Mouse (Mus musculus) small intestine, adult 2 months (tissue): Measurements from ENCODE around the gene Alx3. TPM values are rescaled to one million over a fixed set of nuclear protein-coding genes. Genes with fewer than 3 reads are reported as not detected.

Source experiments
- H3K27ac ChIP-seq: fragments of 200-500 bp; 2 replicates; pipeline ENCODE4 v1.5.1; 2012; ENCODE audit warnings: low read depth, low read length, control low read depth, inconsistent platforms; ENCODE audit not compliant: insufficient read depth
- H3K27me3 ChIP-seq: fragments of 200-500 bp; 2 replicates; pipeline ENCODE4 v1.6.1; 2012; ENCODE audit warnings: mild to moderate bottlenecking, moderate library complexity, low read length, inconsistent platforms; ENCODE audit not compliant: control insufficient read depth, insufficient read depth
- H3K36me3 ChIP-seq: fragments of 200-500 bp; 2 replicates; pipeline ENCODE4 v1.6.1; 2012; ENCODE audit warnings: mild to moderate bottlenecking, low read length, control low read depth, inconsistent platforms; ENCODE audit not compliant: control insufficient read depth, insufficient read depth
- H3K4me1 ChIP-seq: fragments of 200-500 bp; 2 replicates; pipeline ENCODE4 v1.6.1; 2012; ENCODE audit warnings: low read length, inconsistent platforms, mixed read lengths; ENCODE audit not compliant: control insufficient read depth, insufficient read depth, insufficient read length
- H3K4me3 ChIP-seq: fragments of 200-500 bp; 2 replicates; pipeline ENCODE4 v1.5.1; 2012; ENCODE audit warnings: low read depth, mild to moderate bottlenecking, control low read depth, inconsistent platforms, low read length, moderate library complexity
- CTCF ChIP-seq: fragments of 200-500 bp; IDR thresholded peaks from 2 replicates; pipeline ENCODE4 v1.5.1; 2012; ENCODE audit warnings: low read depth, mild to moderate bottlenecking, control low read depth, inconsistent platforms, low read length, moderate library complexity, mixed read lengths; ENCODE audit not compliant: insufficient replicate concordance, insufficient read length; ENCODE audit errors: extremely low read depth
- POLR2A ChIP-seq: fragments of 200-500 bp; IDR thresholded peaks from 2 replicates; pipeline ENCODE4 v1.6.1; 2012; ENCODE audit warnings: low read depth, mild to moderate bottlenecking, control low read depth, inconsistent platforms, low read length, moderate library complexity
- WGBS: fragments of 180-500 bp; shearing (Covaris S2); methylation state at CpG from one replicate; pipeline ENCODE4 v1.1.7; 2018; 5-methylcytosine and 5-hydroxymethylcytosine counted together
- polyA plus RNA-seq: library from polyadenylated mRNA; depleted of rRNA; stranded (reverse); fragments of >200 nt; gene quantifications from 2 replicates; pipeline ENCODE4 v1.2.3, GENCODE M21; 2012

The Alx3 gene
- polyA plus RNA-seq, 1 experiment: not detected

DNA sequence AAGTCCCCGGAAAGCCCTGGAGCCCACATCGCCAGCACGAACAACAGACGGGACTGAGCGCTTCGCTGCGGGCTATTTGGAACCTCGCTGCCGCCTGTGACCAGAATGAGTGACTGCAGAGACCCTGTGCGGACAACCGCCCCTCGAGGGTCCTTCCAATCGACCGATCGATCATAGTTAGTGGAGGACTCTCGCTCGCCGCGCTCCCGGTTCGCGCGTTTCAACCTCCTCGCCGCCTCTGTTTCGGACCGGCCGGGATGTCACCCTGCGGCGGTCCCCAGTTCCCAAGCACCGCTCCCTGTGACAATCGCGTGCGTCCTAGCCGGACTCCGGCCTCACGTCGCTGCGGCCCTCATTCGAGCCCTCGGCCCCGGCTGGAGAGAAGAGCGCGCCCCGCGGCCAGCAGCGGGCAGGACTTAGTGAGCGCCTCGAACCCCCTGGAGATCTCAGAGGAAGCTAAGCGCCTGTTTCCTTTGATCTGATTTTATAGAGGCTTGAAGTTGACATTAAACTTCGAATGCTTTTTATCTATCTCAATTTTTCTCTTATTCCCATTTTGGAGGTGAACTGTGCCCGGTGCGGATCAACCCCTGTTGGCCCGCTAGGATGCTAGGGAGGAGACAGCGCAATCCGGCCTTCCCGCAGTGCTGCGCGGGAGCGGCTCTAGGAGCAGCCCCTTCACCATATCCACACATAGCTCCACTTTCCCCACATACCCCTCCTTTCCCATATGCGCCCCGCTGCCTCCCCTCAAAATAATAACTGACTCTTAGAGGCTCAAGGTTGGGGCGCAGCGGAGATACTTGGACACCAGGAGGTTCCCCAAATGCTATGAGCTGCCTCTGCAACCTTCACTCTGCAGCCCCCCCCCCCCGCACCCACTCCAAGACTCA lies 11.7 kb upstream of the Alx3 start:
- Histone ChIP-seq H3K27ac (no peak overlapping the region), H3K4me3 (peak overlapping the region; percentile 40), H3K36me3 (no peaks in the 10 kb centered on the region), H3K4me1 (peaks cover 5% of the 10 kb centered on the region), H3K27me3 (peaks cover 57% of the 10 kb centered on the region)
- TF ChIP-seq CTCF (no peak), POLR2A (no peak)
- WGBS: 3% methylated on average over 65 of the region's 65 CpGs

DNA sequence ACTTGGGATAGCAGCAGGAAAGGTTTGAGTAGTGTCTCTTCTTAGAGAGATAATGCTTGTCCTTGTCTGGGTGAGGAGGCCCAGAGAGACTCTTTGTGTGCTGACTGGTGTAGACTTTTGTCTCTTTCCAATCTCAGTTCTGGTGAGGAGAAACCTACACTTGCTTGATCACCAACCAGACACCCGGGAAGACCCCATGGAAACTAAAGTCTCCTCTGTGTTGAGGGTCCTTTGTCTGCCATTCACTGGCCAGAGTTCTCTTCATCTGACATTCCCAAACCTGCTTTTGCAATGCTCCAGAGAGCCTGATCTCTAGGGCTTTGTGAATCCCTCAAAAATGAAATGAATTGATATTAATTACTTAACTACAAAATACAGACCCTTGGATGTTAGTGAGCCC lies 10.9 kb upstream of the Alx3 start:
- Histone ChIP-seq H3K4me1 (peaks cover 5% of the 10 kb centered on the region), H3K27me3 (peaks cover 57% of the 10 kb centered on the region), H3K4me3 (no peak overlapping the region), H3K36me3 (no peaks in the 10 kb centered on the region), H3K27ac (no peak overlapping the region)
- TF ChIP-seq CTCF (no peak), POLR2A (no peak)
- WGBS: 16% methylated on average over 1 of the region's 1 CpGs

- Histone ChIP-seq H3K27me3 (peaks cover 43% of the 10 kb centered on the region), H3K4me1 (peaks cover 5% of the 10 kb centered on the region), H3K36me3 (no peaks in the 10 kb centered on the region), H3K4me3 (no peak overlapping the region), H3K27ac (no peak overlapping the region)
- 71% methylated on average over 6 of the region's 6 CpGs for WGBS
- TF ChIP-seq CTCF (no peak), POLR2A (no peak)
These were observed 8.3 kb upstream of the Alx3 start for GRCm38 (mm10) chr3:107586504-107586903.

GRCm38 (mm10) chr3:107591612-107592011 lies 3.2 kb upstream of the Alx3 start:
- no peak overlapping the region for H3K27ac ChIP-seq
- 44% methylated on average over 1 of the region's 1 CpGs for WGBS
- H3K36me3 ChIP-seq: no peaks in the 10 kb centered on the region
- H3K27me3 ChIP-seq: peaks cover 53% of the 10 kb centered on the region
- H3K4me1 ChIP-seq: peaks cover 8% of the 10 kb centered on the region
- no peak overlapping the region for H3K4me3 ChIP-seq
- TF ChIP-seq POLR2A (no peak), CTCF (no peak)

GRCm38 (mm10) chr3:107593632-107594031 lies 1.2 kb upstream of the Alx3 start:
- TF ChIP-seq POLR2A: no peak
- Histone ChIP-seq H3K36me3 (no peaks in the 10 kb centered on the region), H3K4me1 (peaks cover 10% of the 10 kb centered on the region), H3K4me3 (no peak overlapping the region), H3K27ac (no peak overlapping the region), H3K27me3 (peaks cover 66% of the 10 kb centered on the region)
- WGBS: 48% methylated on average over 2 of the region's 2 CpGs

- 3% methylated on average over 50 of the region's 50 CpGs for WGBS
- TF ChIP-seq POLR2A (no peak), CTCF (no peak)
- Histone ChIP-seq H3K36me3 (no peaks in the 10 kb centered on the region), H3K27ac (no peak overlapping the region), H3K4me1 (peaks cover 10% of the 10 kb centered on the region), H3K27me3 (peaks cover 75% of the 10 kb centered on the region), H3K4me3 (peak overlapping the region; percentile 9)
These were observed 570 bp downstream of the Alx3 start for GRCm38 (mm10) chr3:107595264-107595937.

DNA sequence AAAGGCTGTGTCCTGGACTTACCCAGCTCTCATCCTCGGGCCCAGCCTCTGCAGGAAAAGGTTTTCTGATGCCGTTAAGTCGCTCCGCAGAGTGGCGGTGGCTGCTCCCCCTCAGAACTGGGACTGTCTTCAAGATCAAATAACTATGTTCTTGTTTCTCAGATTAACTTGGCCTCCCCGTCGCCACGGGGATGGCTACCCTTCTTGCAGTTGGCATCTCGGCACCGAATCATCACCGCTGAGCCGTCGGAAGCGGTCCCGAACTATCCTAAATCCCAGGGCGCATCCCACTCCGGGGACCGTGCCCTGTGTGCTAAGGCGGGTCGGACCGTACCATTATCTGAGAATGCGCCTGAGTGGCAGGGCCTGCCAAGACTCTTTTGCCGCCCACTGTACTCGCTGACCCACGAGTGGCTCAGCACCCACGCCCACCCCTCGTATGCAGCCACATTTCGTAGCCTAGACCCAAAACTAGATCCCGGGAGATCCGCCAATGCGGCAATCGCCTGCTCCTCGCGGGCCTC lies 1.2 kb downstream of the Alx3 start:
- WGBS: 3% methylated on average over 34 of the region's 34 CpGs
- no peak overlapping the region for H3K4me3 ChIP-seq
- H3K36me3 ChIP-seq: no peaks in the 10 kb centered on the region
- TF ChIP-seq POLR2A (no peak), CTCF (no peak)
- peaks cover 10% of the 10 kb centered on the region for H3K4me1 ChIP-seq
- H3K27ac ChIP-seq: no peak overlapping the region
- peaks cover 75% of the 10 kb centered on the region for H3K27me3 ChIP-seq
